Mouse (Mus musculus): ENCODE data around the gene Lrtm2.

Gene Lrtm2

GRCm38 (mm10) chr6:119336124-119336523, 5.6 kb upstream of the Lrtm2 start:
- no peak for DNase-seq (ENCODE audit: low spot score in 2 of 2)

GRCm38 (mm10) chr6:119333831-119334230, 3.3 kb upstream of the Lrtm2 start:
- DNase-seq (ENCODE audit: low spot score in 2 of 2): no peak

GRCm38 (mm10) chr6:119333202-119333601, 2.6 kb upstream of the Lrtm2 start:
- DNase-seq (ENCODE audit: low spot score in 2 of 2): no peak

DNA sequence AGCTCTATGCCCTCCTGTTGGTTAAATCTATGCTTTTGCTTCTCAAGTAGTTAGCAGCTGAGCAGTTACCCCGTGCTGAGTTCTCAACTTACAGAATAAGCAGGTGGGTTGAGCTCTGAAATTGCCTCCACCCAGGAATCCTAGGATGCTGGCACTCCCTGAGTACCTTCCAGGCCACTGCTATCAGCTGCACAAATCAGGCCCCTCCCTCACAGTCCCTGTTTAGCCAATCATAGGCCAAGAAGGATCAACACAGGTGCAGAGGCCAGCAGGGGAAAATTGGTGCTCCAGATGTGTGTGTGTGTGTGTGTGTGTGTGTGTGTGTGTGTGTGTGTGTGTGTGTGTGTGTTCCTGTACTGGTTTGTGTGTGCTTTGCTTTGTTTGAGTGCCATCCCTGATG, 1.5 kb upstream of the Lrtm2 start:
- no peak for DNase-seq (ENCODE audit: low spot score in 2 of 2)

GRCm38 (mm10) chr6:119329936-119330335, 630 bp downstream of the Lrtm2 start:
- no peak for DNase-seq (ENCODE audit: low spot score in 2 of 2)

- peak; percentile 91 to 92 for DNase-seq (ENCODE audit: low spot score in 2 of 2)
Measured at GRCm38 (mm10) chr6:119329215-119329714, 1.3 kb downstream of the Lrtm2 start.

DNA sequence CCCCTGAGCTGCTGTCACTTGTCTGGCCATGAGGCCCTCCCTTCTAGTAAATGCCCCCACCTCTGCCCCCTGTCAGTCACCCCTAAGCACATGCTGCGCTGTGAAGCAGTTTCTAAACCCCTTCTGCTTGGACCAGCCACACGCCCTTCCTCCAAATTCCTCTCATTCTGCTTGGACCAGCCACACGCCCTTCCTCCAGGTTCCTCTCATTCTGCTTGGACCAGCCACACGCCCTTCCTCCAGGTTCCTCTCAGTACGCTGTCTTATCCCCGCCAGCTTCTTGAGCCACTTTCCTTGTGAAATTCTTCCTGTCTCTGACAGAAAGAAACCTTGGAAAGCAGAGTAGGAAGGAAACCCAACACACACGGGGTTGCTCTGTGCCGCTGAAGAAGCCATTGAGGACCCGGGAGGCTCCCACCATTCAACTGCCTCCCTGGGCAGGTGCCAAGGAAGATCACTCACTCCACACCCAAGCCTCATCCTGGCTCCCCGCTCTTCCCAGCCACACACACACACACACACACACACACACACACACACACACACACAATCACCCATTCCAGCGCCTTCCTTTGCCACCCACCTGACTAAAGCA, 1.9 kb downstream of the Lrtm2 start:
- DNase-seq (ENCODE audit: low spot score in 2 of 2): no peak

DNA sequence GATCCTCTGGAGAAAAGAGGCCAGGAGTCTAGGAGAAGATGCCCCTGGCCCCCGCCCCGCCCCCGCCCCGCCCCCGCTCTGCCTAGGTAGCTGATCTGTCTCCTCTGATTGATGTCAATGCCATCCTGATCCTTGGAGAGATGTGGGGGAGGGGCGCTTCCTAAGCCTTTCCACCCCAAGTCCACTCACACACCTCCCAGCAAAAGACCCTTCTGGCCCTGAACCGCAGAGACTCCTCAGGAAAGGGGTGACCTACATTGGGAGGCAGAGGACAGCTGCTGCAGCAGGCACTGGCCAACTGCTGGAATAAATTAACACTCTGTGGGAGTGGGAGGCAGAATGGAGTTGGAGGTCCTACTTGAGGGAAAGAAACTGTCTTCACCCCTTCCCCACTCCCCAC, 4.0 kb downstream of the Lrtm2 start:
- DNase-seq (ENCODE audit: low spot score in 2 of 2): no peak

DNA sequence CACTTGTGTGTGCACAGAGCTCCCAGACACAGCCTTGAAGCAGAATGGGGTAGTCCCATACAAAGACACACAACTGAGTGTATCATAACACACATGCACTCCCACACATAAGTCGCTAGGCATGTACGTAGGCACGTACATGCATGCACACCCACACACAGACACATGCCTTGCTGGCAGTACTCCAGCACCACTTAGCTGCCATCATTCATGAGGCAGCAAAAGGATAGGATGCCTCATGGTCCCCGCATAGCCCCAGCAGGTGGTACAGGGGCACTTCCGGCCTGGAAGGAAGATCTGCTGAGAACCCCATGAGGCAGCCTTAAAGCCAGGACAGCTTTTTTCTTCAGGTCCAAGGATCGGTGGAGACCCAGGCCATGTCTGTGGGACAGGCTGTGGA, 4.6 kb downstream of the Lrtm2 start:
- DNase-seq (ENCODE audit: low spot score in 2 of 2): no peak

GRCm38 (mm10) chr6:119324776-119325175, 5.8 kb downstream of the Lrtm2 start:
- DNase-seq (ENCODE audit: low spot score in 2 of 2): no peak

GRCm38 (mm10) chr6:119321752-119322151, 8.8 kb downstream of the Lrtm2 start:
- DNase-seq (ENCODE audit: low spot score in 2 of 2): peak in 1 of 2 experiments; percentile 22

- DNase-seq (ENCODE audit: low spot score in 2 of 2): no peak
Measured at GRCm38 (mm10) chr6:119320481-119320880, 10.1 kb downstream of the Lrtm2 start.

GRCm38 (mm10) chr6:119319358-119319757, 11.2 kb downstream of the Lrtm2 start:
- DNase-seq (ENCODE audit: low spot score in 2 of 2): no peak

DNA sequence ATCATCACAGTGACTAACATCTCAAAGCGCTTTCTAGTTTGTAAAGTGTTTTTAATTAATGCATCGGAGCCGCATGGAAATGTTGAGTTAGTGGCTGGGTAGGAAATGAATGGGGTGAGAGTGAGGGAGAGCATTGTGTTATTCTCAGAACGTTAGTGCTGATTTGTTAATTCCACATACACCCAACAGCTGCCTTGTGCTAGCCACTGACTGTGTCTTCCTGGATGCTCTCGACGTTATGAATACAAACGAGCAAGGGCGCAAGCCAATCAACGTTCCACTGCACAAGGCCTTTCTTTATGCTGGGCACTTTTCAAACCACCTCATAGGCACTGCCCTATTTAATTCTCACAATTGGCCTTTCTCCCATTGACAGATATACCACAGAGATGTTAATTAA, 11.8 kb downstream of the Lrtm2 start:
- no peak for DNase-seq (ENCODE audit: low spot score in 2 of 2)

- DNase-seq (ENCODE audit: low spot score in 2 of 2): no peak
Measured at GRCm38 (mm10) chr6:119314751-119315476, 15.7 kb downstream of the Lrtm2 start.

DNA sequence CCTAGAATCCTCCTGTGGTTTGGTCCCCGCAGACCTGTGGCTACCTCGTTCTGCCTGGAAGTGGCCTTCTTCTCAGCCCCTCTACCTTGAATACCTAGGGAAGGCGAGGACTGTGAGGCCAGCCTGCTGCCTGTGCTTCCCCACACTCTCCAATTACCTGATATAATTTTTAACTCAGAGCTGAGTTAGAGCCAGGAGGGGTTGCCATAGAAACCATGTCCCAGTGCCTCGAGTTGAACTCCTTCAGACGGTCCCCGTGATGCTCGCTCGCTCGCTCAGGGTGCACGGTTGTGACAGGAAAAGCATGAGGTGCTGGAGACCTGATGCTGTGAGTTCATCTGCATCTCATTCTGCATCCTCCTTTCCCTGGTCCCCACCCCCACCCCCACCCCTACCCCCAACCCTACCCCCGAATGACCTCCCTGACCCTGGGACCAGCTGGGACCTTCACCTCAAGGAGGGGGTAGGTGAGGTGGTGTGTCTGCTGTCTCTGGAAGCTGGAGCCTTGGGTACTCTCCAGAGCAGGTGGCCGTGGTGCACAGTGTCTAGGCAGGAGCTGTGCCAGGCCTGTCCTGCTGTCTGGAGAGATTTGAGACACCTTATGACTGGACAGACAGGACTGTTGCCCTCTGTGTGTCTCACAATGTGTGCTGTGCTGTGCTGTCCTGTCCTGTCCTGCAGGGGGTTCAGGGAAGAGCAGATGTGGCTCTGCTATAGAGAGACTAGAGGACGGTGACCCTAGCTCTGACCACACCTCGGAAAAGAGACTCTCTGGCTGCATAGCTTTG, 16.8 kb downstream of the Lrtm2 start:
- DNase-seq (ENCODE audit: low spot score in 2 of 2): peak; percentile 39 to 43

- no peak for DNase-seq (ENCODE audit: low spot score in 2 of 2)
Measured at GRCm38 (mm10) chr6:119313096-119313495, 17.5 kb downstream of the Lrtm2 start.

DNA sequence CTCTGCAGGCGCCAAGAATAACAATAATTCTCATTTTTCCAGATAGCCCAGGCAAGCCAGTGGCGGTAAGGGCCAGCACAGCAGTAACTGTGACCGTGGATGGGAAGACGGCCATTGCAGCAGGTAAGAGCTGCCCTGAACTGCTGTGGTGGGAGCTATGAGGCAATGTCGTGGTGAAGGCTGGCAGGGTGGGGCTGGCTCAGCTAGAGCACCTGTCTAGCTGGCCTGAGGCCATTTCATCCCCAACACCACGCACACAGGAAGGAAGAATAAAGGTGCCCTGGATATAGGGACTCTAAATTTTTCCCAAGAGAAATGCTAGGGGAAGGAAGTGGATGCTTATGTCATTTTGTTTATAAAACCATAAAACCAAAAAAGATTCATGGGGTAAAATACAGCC, 18.2 kb downstream of the Lrtm2 start:
- DNase-seq (ENCODE audit: low spot score in 2 of 2): no peak

DNA sequence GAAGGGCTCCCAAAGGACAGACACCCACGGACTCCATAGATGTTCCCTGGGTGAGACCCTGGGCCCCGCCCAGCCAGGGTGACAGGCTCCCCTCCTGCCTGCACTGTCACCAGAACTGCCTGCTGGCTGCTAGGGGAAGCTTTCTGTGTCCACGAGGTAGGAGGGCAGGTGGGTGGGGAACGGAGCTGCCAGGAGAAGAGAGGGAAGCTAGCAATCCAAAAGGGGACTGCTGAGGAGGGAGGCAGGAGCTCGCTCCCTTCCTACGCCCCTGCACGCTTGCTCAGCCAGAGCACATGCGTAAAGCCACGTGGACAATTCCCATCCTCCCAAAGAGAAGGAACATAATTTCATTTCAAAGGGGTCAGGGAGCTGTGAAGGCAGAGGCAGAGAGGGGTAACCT, 20.4 kb downstream of the Lrtm2 start:
- DNase-seq (ENCODE audit: low spot score in 2 of 2): peak; percentile 72 to 87

DNA sequence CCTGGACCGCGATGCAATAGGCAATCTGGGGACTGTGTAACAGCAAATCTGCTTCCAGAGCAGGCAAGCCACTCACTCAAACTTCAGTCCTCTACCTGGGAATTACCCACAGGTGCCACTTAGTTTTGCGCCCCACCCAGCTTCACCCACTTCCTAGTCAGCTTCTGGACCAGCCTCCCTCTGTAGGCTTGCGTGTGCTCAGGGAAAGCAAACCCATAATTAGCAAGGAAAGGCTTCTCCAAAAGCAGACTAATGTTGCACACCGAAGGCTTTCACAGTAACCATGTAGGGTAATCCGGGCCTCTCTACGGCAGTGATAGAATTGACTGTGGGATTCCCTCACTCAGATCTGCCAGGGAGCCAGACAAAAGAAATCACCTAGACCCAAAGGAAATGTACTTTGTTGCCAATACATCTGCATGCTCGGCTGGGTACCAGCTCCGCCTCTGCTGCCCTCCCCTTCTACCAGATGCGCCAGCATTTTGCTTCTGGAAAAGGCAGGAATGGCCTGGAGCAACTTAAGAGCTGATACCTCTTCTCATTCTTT, 22.6 kb downstream of the Lrtm2 start:
- DNase-seq (ENCODE audit: low spot score in 2 of 2): no peak

DNA sequence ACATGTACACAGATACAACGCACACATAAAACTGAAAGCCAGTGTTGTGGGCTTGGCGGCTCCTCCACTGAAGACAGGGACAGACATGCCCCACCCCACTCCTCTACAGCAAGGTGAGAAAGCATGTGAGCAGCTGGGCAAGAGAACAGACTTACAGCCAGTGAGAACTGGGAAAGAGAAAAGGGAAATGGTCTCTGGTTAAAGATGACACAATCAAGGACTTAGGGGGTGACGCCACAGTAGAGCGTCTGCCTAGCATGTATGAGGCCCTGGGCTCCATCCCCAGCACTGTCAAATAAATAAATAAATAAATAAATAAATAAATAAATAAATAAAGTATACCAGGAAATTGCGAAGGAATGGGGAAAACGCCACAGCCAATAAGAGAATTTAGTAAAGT, 27.2 kb downstream of the Lrtm2 start:
- DNase-seq (ENCODE audit: low spot score in 2 of 2): no peak

GRCm38 (mm10) chr6:119301310-119301709, 29.3 kb downstream of the Lrtm2 start:
- no peak for DNase-seq (ENCODE audit: low spot score in 2 of 2)

Data from right cerebral cortex, postnatal 36 days (tissue).